Mouse (Mus musculus) adrenal gland, postnatal 14 days (tissue): ENCODE measurements around the gene Capzb. TPM values are rescaled to one million over a fixed set of nuclear protein-coding genes. Genes with fewer than 3 reads are reported as not detected.

ENCODE experiments used
- DNase-seq: peaks from one replicate; pipeline ENCODE4 v3.0.0; 2021; ENCODE audit warnings: mixed read lengths
- long read RNA-seq, 2 experiments: library from polyadenylated mRNA; stranded (forward); transcript quantifications; one replicate each; pipeline ENCODE4 v2.0.0; 2021
- total RNA-seq: library from RNA; stranded (reverse); gene quantifications from 2 replicates; pipeline ENCODE4 v1.2.3, GENCODE M21; 2021

Capzb gene
- total RNA-seq: 316 and 319 TPM in 2 replicates
- long read RNA-seq, experiment 1, transcript Capzb-204 (9 exons, 1,674 nt): major isoform, 286 of 344 reads
- long read RNA-seq, experiment 1, transcript Capzb-203 (10 exons, 1,702 nt): minor isoform, 22 of 344 reads
- long read RNA-seq, experiment 1, partial matches to known transcripts: 14 of 344 reads
- long read RNA-seq, experiment 1, other reads (novel, unspliced or antisense): 22 of 344 reads
- long read RNA-seq, experiment 2, transcript Capzb-204 (9 exons, 1,674 nt): major isoform, 204 of 255 reads
- long read RNA-seq, experiment 2, transcript Capzb-203 (10 exons, 1,702 nt): minor isoform, 19 of 255 reads
- long read RNA-seq, experiment 2, partial matches to known transcripts: 17 of 255 reads
- long read RNA-seq, experiment 2, other reads (novel, unspliced or antisense): 14 of 255 reads

DNA sequence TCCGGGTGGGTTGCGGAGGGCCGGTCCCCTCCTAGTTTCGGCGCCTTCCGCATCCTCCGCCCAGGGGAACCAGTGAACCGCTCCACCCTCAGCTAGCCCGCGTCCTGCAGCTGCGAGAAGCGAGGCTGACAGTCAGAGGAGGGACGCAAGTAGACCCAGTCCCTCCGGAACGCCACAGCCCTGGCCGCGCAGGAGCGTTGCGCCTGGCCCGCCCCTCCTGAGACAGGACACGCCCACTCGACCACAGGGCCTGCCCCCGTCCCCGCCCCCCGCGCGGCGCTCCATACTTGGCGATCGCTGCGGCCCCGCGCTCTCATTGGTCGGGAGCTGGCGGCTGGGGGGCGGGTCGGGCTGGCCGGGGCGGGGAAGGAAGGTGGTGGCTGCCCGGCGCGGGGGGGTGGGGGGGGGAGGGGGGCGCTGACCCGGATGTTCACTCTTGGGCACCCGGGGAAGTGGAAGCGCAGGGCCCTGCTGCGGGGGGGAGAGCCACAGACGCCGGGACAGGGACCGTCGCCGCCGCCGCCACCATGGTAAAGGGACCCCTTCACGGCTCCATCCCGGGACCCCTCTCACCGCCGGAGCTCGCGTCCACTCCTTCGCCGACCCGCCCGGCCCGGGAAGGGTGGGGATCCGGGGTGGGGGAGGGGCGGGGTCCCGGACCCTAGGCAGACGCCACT, at the start of gene Capzb:
Capzb (plus strand) TSS at position 401 of the 677 bp plus-strand sequence.
- DNase-seq: peak; percentile 99

DNA sequence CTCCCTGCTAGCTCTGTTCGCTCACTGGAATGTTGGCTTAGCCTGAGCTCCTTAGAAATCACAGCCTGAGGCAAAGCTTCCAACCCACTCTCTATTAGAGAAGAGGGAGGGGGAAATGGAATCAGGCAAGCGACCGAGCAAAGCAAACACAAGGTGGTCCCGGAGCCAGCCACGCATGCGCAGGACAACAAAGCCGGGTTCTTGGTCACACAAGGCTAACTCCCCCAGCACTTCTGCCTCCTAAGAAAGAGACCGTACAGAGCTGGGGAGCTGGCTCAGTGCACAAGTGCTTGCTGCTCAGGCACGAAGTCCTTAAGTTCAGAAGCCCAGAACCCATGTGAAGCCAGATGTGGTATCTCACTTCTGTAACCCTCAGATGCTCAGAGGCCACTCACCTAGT, 49.7 kb upstream of the Capzb start:
- no peak for DNase-seq

DNA sequence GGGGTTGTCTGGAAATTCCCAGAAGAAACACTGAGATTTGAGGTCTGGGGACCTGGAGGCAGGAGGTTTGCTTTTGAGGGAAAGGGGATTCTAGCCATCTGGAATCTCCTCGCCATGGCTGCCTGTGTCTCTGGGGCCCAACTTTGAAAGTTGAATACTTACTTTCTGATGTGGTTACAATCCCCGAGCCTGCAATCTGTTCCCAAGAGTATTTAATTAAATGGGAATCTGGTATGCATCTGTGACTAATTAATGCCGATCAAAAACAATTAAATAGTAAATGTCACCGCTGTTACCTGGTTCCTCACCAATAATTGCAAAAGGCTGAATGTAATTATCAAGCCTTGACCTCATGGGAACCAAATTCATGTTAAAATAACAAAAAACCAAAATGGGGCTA, 48.1 kb upstream of the Capzb start:
- no peak for DNase-seq

DNA sequence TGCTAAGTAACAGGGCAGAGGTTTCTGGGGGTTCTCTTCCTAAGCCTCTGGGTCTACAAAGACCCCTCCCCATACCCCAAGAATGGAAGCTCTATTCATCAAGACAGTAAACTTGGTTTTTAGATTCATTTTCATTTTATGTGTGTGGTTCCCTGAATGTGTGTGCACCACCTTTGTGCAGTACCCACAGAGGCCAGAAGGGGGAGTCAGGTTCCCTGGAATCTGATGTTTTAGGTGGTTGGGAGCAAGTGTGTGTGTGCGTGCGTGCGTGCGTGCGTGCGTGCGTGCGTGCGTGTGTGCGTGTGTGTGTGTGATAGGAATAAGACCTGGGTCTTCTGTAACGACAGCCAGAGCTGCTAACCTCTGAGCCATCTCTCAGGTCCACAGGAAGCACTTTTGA, 47.5 kb upstream of the Capzb start:
- peak; percentile 43 for DNase-seq

DNA sequence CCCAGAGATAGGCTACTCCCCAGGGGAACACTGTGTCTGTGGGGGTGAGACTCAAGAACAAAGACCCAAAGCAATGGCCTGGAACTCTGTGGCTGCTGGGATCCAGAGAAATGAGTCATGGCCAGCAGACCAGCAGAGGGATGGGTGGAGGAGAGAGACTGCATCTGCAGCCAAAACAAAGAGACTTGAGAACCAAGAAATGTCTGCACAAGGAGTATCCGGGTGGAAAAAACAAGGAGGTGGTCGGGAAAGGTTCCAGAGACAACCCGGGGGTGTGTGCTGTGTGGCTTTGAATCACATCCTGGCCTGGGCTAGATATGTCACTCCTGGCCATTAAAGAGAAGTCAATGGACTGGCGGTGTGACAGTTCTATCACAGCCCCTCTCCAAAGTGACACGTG, 45.9 kb upstream of the Capzb start:
- no peak for DNase-seq

GRCm38 (mm10) chr4:139151370-139151769, 41.3 kb upstream of the Capzb start:
- no peak for DNase-seq

GRCm38 (mm10) chr4:139154576-139155307, 38.0 kb upstream of the Capzb start:
- DNase-seq: peak; percentile 32

GRCm38 (mm10) chr4:139156538-139156937, 36.2 kb upstream of the Capzb start:
- no peak for DNase-seq

DNA sequence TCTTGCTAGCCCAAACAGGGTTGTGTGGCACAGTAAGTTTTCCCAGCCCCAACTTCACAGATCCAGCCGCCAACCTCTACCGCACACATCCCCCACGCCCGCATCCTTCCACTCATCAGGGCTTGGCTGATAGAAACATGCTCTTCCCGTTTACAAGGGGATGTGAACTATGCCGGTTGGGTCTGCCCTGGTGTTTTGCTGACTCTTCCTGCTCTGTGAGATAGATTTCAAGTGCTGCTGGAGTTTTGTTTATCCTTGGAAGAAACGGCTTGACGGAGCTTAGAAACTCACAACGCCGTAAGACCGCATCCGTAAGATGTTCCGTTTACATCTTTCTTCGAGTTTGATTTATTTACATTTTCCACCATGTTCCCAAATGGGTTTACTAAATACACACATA, 34.3 kb upstream of the Capzb start:
- DNase-seq: no peak

- no peak for DNase-seq
These were observed 31.6 kb upstream of the Capzb start for GRCm38 (mm10) chr4:139161076-139161475.

GRCm38 (mm10) chr4:139164082-139164481, 28.6 kb upstream of the Capzb start:
- DNase-seq: no peak

DNA sequence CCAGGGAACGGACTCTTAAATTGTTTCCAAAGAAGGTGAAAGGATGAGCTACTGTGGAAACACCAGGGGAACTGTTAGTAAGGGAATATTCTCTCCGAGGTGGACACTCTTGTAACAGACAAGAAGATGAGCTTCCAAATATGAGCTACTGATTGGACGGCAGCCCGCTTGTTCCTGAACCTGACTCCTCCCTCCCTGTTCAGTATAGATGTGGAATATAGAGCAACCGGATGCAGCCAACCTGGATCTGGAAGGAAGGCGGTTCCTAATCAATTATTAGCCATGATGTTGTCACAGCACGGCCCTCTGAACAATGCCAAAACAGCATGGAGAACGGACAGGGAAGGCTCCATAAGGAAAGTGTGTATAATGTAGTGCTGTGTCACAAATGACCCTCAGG, 27.4 kb upstream of the Capzb start:
- no peak for DNase-seq

DNA sequence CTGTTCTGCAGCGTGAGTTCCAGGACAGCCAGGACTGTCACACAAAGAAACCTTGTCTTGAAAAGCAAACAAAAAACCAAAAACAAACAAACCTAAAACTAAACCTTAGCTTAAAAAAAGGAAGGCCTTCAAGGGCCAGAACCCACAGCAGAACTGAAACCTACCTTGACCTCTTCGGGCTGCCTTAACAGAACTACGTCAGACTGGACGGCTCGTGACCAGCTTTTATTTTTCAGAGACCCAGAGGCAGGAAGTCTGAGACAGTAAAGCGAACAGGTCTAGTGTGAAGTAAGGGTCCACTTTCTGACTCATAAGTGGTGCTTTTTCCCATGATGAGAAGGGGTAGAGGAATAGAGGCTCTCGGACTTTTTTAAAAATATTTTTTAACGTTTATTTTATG, 26.5 kb upstream of the Capzb start:
- no peak for DNase-seq

DNA sequence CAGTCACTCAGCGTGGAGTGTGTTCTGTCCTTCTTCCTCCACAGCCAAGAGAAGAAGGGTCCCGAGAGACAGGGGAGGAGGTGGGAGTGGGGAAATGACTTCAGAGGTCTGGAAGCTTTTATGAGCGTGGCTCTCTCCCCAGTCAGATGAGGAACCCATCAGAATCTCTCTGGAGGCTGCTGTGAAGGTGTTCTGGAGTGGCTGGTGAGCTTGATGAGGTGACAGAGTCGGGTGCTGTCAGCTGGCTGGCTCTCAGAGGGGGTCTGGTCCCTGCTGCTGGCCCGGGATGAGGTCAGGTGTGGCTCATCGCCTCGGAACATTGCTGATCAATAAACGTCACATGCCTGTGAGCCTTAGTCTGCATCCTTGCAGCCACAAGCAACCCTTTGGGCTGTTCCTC, 25.6 kb upstream of the Capzb start:
- DNase-seq: no peak

- DNase-seq: peak; percentile 82
These were observed 23.5 kb upstream of the Capzb start for GRCm38 (mm10) chr4:139168985-139169747.

DNA sequence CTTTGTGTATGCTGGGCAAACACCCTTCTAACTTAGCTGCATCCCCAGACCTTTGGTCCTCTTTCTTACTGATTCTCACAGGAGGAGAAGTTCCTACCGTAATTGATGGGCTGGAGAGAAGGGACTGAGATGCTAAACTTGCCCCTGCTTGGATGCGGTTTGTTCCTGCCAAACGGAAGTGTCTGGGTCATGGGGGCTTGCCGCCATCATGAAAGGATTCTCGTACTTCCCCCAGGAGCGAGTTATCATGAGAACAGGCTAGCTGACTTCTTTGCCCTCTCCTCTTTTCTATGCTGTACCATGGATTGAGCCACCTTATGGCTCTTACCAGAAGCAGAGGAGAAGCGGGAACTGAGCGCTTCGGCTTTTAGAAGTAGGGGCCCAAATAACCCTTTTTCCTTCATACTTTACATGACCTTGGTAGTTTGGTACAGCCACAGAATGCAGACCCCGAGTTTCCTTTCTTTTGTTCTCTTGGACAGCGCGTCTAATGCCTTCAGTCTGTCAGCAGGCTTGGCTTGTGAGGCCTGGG, 22.9 kb upstream of the Capzb start:
- DNase-seq: no peak

DNA sequence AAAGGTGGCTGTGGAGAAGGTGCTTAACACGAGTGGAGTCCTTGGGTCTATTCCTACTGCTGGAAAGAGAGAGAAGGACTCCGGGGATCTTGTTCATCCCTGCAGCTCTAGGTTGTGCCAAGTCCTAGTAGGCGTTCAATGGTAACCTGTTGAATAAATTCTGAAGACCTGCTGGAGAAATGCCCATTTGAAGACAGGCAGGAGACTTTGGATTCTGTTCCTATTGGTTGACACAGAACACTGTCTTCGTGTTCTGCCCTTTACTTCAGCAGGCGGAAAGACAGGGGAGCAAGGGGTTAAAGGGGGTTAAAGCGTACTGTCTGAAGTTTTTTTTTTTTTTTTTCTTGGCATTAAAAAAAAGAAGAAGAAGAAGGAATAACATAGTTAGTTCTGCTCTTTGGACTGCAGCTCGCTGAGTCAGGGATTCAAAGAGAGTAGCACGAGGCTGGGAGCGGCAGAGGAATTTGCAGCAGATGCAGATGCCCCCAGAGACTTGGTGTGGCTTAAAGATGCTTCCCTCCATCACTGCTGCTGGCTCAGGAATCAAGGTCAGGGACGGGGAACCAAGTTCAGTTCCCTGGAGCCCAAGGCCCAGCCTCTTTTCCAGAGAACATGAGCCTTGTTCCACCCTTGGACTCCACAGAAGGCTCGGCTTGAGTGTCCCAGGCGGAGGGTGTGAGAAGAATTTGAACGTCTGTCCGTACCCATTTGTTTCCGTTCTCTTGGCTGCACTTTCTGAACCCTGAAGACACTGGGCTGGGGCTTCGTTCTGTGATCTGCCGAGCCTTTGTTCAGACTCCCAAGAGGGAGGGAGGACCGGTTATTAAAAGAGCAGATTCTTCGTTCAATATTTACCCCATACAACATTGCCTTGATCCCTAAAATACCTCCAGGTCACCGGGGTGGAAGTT, 17.4 kb upstream of the Capzb start:
- peak; percentile 50 for DNase-seq

- peak; percentile 41 for DNase-seq
These were observed 16.7 kb upstream of the Capzb start for GRCm38 (mm10) chr4:139176023-139176422.

DNA sequence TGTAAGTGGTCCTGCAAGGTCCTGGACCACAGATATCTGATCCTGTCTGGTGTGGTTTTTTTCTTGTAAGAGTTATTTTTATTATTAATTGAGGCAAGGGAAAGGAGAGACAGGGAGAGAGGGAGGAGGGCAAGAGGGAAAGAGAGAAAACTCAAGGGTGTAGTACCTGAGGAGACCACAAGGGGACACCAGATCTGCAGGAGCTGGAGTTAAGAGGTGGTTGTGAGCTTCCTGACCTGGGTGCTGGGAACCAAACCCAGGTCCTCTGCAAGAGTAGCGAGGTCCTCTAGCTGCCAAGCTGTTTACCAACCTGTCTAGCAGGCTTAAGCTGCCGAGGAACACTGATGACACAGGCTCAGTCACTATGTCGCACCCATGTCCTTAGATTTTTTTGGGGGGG, 14.8 kb upstream of the Capzb start:
- DNase-seq: no peak

DNA sequence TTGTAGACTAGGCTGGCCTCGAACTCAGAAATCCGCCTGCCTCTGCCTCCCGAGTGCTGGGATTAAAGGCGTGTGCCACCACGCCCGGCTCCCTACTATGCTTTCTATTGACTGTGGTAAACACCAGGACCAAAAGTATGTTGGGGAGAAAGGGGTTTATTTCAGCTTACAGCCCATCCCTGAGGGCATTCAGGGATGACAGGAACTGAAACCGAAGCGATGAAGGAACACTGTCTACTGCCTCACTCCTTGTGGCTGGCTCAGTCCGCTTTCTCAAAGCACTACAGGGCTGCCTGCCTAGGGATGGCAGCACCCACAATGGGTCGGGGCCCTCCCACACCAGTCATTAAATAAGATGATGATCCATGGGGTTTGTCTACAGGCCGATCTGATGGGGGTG, 14.3 kb upstream of the Capzb start:
- DNase-seq: no peak

DNA sequence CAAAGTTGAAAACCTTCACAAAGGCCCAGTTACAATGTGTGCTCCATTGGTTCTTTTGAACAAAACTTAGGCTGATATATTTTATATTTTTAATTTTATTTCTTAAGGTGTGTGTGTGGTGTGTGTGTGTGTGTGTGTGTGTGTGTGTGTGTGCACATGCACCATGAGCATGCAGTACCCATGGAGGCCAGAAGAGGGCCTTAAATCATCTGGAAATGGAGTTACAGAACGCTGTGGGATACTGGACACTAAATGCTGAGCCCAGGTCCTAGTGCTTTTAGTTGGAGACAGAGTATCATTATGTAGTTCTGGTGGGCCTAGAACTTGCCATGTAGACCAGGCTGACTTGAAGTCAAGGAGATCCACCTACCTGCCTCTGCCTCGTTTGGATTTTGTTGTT, 13.5 kb upstream of the Capzb start:
- DNase-seq: no peak
